Mouse (Mus musculus) heart, adult 9 months (tissue): ENCODE measurements around the gene Cmya5.

Experiments
- DNase-seq, 2 experiments: peaks; one replicate each; pipeline ENCODE4 v3.0.0; 2022; ENCODE audit warnings: low spot score in 2 of 2

The Cmya5 gene

DNA sequence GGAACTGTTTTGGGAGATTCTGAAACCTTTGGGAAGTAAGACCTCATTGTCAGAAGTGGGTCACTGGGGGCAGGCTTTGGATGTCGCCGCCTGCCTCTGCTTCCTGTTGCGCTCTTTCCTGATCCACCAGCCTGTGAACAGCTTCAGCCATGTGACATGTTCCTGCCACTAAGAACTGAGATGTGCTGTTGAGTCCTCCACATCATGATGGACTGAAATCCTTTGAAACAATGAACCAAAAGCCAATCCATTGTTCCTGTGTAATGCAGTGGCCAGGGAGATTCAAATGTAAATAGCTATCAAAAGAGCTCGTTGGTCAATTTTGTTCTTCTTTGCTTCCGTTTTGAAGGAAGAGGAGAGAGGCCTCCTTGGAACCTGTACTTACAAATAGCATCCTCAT, 151.7 kb downstream of the Cmya5 start:
- DNase-seq, result no peak
